Mouse (Mus musculus) lung, adult 18-20 months (tissue): ENCODE data around the gene Ada.
"Not testable (repeated sequence)": the region's sequence is repeated elsewhere in the genome, so short reads cannot be mapped to it uniquely, and the experiment has no call there.

Source experiments
- DNase-seq, 2 experiments: peaks; one replicate each; pipeline ENCODE4 v3.0.0; 2022; ENCODE audit warnings: mixed read lengths in 2 of 2

The Ada gene

GRCm38 (mm10) chr2:163693716-163694314 is 56.2 kb downstream of the Ada start:
- peak in 1 of 2 experiments; percentile 63 for DNase-seq

- DNase-seq = peak in 1 of 2 experiments; percentile 34
Measured at GRCm38 (mm10) chr2:163692873-163693612, 57.0 kb downstream of the Ada start.

DNA sequence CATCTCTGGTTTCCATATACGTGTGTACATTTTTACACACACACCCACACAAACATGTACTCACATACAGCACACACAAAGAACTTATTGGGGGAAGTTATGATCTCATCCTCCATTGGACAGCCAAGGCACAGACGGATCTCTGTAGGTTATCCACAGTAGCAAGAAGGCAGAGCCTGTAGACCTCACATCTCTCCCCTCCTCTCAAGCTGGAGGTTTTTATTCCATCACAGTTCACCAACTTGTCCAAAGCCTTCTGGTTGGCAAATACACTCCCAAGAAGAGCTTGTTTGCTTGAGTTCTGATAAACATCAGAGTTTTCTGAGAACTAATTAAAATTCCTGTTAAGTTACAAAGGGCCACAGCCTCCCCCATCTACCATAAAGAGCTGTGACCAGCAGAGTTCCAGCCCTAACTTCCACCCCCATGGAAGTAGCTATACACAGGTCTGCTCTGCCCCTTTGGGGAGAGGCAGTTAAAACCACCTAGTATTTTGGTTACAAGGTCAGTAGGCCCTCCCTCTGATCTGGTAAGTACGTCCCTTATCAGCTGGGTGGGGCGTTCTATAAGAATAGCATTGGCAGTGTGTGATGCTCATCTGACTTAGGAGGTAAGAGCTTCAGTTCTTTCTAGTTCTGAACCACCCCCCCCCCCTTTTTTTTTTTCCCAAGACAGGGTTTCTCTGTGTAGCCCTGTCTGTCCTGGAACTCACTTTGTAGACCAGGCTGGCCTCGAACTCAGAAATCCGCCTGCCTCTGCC is 58.0 kb downstream of the Ada start:
- no peak for DNase-seq

- no peak for DNase-seq
Measured at GRCm38 (mm10) chr2:163690409-163691304, 59.4 kb downstream of the Ada start.

DNA sequence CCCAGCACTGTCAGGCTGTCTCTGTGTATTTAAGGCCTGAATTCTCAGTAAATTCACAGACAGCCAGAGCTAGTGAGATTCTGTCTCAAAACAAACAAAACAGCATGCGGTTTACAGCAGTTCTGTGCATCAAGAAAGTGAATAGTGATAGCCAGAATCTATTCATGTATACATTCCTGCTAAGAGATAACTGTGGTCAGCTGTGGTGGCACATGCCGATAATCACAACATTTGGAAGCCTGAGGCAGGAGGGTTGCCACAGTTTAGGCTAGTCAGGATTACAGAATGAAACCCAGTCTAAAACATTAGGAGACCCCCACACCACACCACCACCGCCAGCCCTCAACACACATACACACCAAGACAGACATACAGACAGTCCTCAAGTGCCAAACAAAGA is 60.3 kb downstream of the Ada start:
- DNase-seq = no peak

DNA sequence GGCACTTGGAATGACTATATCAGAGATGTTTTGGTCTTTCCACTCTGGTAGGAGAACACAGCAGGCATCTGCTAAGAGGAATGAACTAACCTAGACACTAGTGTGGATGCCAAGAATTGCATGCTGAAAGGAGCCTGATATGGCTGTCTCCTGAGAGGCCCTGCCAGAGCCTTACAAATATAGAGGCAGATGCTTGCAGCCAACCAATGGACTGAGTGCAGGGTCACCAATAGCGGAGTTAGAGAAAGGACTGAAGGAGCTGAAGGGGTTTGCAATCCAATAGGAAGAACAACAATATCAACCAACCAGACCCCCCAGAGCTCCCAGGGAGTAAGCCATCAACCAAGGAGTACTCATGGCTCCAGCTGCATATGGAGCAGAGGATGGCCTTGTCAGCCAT is 61.7 kb downstream of the Ada start:
- not testable (repeated sequence) for DNase-seq

GRCm38 (mm10) chr2:163686886-163687285 is 63.2 kb downstream of the Ada start:
- no peak for DNase-seq

- no peak for DNase-seq
Measured at GRCm38 (mm10) chr2:163686233-163686632, 63.8 kb downstream of the Ada start.

DNA sequence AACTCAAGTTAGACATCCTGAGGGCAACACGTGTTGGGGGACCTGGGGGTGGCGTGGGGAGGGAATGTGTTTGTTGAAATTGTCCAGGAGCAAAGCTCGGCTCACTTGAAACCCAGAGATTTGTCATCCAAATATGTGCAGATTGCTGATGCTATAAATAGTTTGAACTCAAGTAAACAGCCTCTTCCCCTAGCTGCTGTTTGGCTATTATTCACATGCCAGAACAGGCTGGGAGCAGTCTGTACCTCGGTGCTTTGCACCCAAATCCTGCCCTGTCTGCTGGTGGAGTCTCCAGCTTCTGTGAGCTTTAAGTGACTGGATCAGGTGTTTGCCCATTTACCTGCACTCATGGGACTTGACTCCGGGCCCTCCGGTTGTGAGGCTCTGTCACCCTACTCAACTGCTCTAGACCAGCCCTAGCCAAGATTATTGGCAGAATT is 64.3 kb downstream of the Ada start:
- DNase-seq = peak; percentile 50 to 70

GRCm38 (mm10) chr2:163685287-163685686 is 64.8 kb downstream of the Ada start:
- DNase-seq = no peak

DNA sequence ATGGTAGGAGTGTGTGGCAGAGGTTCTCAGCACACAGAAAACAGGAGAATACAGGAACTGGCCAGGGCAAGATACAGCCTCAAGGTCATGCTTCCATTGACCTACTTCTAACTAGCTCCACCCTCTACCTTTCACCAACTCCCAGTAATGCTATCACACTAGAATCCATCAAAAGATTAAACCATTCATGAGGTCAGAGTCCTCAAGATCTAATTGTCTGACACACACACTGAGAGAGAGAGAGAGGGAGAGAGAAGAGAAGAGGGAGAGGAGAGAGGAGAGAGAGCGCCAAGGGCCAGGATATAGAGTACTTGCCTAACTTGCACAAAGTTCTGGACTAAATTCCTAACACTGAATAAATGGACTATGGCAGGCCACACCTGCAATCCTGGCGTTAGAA is 67.7 kb downstream of the Ada start:
- no peak for DNase-seq

- no peak for DNase-seq
Measured at GRCm38 (mm10) chr2:163676745-163677144, 73.3 kb downstream of the Ada start.
